Mouse (Mus musculus) stomach, embryonic 16.5 days (tissue): ENCODE results near the gene Slc38a2. TPM values are rescaled to one million over a fixed set of nuclear protein-coding genes. Genes with fewer than 3 reads are reported as not detected.

Experiments used
- ATAC-seq: fragments of 200-750 bp; cut with Nextera tagmentation; 2 replicates; pipeline ENCODE4 v1.8.0; 2017; ENCODE audit warnings: moderate number of reproducible peaks, moderate TSS enrichment; ENCODE audit not compliant: insufficient read depth, low FRiP score
- H3K27ac ChIP-seq: fragments of 300-500 bp; sonication (generic); 2 replicates; pipeline ENCODE4 v1.5.1; 2014; ENCODE audit warnings: low read length
- H3K27me3 ChIP-seq: fragments of 300-500 bp; sonication (generic); 2 replicates; pipeline ENCODE4 v1.6.1; 2014; ENCODE audit warnings: low read length, control low read depth, mixed read lengths; ENCODE audit not compliant: control insufficient read depth, insufficient read depth
- H3K36me3 ChIP-seq: fragments of 300-500 bp; sonication (generic); 2 replicates; pipeline ENCODE4 v1.6.1; 2014; ENCODE audit warnings: low read length; ENCODE audit not compliant: control insufficient read depth, insufficient read depth
- H3K4me1 ChIP-seq: fragments of 300-500 bp; sonication (generic); 2 replicates; pipeline ENCODE4 v1.6.1; 2014; ENCODE audit warnings: low read length, control low read depth, mixed read lengths; ENCODE audit not compliant: control insufficient read depth, insufficient read depth
- H3K4me2 ChIP-seq: fragments of 300-500 bp; sonication (generic); 2 replicates; pipeline ENCODE4 v1.6.1; 2014; ENCODE audit warnings: low read depth, low read length, mixed read lengths
- H3K4me3 ChIP-seq: fragments of 300-500 bp; sonication (generic); replicated peaks from 2 replicates; pipeline ENCODE4 v1.5.1; 2014; ENCODE audit warnings: mild to moderate bottlenecking, low read length
- H3K9ac ChIP-seq: fragments of 300-500 bp; sonication (generic); 2 replicates; pipeline ENCODE4 v1.6.1; 2014; ENCODE audit warnings: low read length
- H3K9me3 ChIP-seq: fragments of 300-500 bp; sonication (generic); replicated peaks from 2 replicates; pipeline ENCODE4 v1.6.1; 2016; ENCODE audit warnings: low read length, control low read depth; ENCODE audit not compliant: control insufficient read depth
- WGBS: fragments of 180-500 bp; shearing (Covaris S2); extraction: QIAGEN DNeasy Blood & Tissue Kit; methylation state at CpG from one replicate; pipeline ENCODE4 v1.1.7; 2014; 5-methylcytosine and 5-hydroxymethylcytosine counted together
- polyA plus RNA-seq: library from polyadenylated mRNA; unstranded; fragments of >200 nt; fragmentation: Nextera tagmentation; extraction: Ambion mirVana; gene quantifications from 2 replicates; pipeline ENCODE4 v1.2.1, GENCODE M21; 2015

Gene Slc38a2
- polyA plus RNA-seq, 1 experiment from 2014 or later: 133 TPM

- Histone ChIP-seq H3K4me1 (peaks cover 15% of the 10 kb centered on the region; the same call in 1 of the 2 replicates), H3K27ac (peak within 1 kb of the TSS; percentile 94), H3K9ac (peak within 1 kb of the TSS; percentile 90), H3K27me3 (no peaks in the 10 kb centered on the region), H3K9me3 (no peaks in the 10 kb centered on the region), H3K36me3 (no peaks in the 10 kb centered on the region), H3K4me2 (peak within 1 kb of the TSS; percentile 97), H3K4me3 (peak within 1 kb of the TSS; percentile 78)
- under 1% methylated on average over 69 of the region's 70 CpGs for WGBS
- ATAC-seq: peak; percentile 69
Observed at GRCm38 (mm10) chr15:96642436-96643405, 56.8 kb downstream of the Slc38a2 start, which contains the start of gene Slc38a1. TSS of gene Slc38a1 (minus strand) at chr15:96642913.

- H3K9me3 ChIP-seq: no peaks in the 10 kb centered on the region
- peak overlapping the region; percentile 78 for H3K4me3 ChIP-seq
- H3K9ac ChIP-seq: peak overlapping the region; percentile 90
- H3K4me1 ChIP-seq: peaks cover 15% of the 10 kb centered on the region; the same call in 1 of the 2 replicates
- peak overlapping the region; percentile 94 for H3K27ac ChIP-seq
- H3K4me2 ChIP-seq: peak overlapping the region; percentile 97
- H3K36me3 ChIP-seq: no peaks in the 10 kb centered on the region
- H3K27me3 ChIP-seq: no peaks in the 10 kb centered on the region
- peak; percentile 27 for ATAC-seq
- under 1% methylated on average over 31 of the region's 31 CpGs for WGBS
Observed at GRCm38 (mm10) chr15:96641821-96642435, 57.6 kb downstream of the Slc38a2 start.

DNA sequence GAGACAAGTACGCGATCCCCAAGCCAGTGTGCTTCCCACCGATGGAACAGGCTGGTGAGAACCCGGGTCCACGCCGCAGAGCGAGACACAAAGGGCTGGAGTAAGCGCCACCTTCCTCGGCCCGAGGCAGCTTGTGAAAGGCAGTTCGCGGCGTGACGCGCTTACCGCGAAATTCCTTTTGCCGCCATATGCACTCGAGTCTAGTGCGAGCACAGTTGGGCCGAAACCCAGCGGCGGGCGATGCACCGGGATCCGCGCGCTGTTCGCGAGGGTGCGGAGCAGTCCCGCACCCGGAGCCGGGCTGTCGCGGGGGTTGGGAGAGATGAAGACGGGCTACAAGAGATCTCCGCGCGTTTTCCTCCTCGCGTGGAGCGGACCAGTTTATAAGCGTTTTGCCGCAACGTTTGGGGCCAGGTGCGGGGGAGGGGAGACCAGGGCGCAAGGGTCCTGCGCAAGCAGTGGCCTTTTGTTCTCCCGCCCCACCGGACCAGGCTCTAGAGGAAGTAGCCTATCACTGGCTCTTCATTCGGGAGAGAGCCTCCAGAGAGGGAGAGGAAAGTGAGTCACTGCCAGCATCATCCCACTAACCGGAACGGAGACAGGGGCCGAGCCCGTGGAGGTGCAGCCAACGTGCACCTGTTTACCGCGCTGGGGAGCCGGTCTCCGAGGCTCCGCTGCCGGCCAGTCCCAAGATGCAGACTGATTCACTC is 58.3 kb downstream of the Slc38a2 start:
- H3K27ac ChIP-seq: peak overlapping the region; percentile 94
- no peaks in the 10 kb centered on the region for H3K36me3 ChIP-seq
- H3K9ac ChIP-seq: peak overlapping the region; percentile 90
- H3K9me3 ChIP-seq: no peaks in the 10 kb centered on the region
- H3K4me2 ChIP-seq: peak overlapping the region; percentile 97
- ATAC-seq: peak; percentile 69; the same call in 1 of the 2 replicates
- H3K4me3 ChIP-seq: peak overlapping the region; percentile 78
- peaks cover 15% of the 10 kb centered on the region; the same call in 1 of the 2 replicates for H3K4me1 ChIP-seq
- H3K27me3 ChIP-seq: no peaks in the 10 kb centered on the region
- WGBS: under 1% methylated on average over 63 of the region's 63 CpGs

- 14% methylated on average over 16 of the region's 16 CpGs for WGBS
- Histone ChIP-seq H3K4me1 (peaks cover 15% of the 10 kb centered on the region; the same call in 1 of the 2 replicates), H3K36me3 (no peaks in the 10 kb centered on the region), H3K27me3 (no peaks in the 10 kb centered on the region), H3K27ac (peak overlapping the region; percentile 94), H3K4me3 (peak overlapping the region; percentile 78), H3K9ac (peak overlapping the region; percentile 90), H3K4me2 (peak overlapping the region; percentile 97), H3K9me3 (no peaks in the 10 kb centered on the region)
- no peak for ATAC-seq
Observed at GRCm38 (mm10) chr15:96640291-96640985, 59.1 kb downstream of the Slc38a2 start.

GRCm38 (mm10) chr15:96639630-96640029 is 59.9 kb downstream of the Slc38a2 start:
- Histone ChIP-seq H3K27ac (no peak overlapping the region), H3K9me3 (no peaks in the 10 kb centered on the region), H3K9ac (peak overlapping the region; percentile 55; the same call in 1 of the 2 replicates), H3K27me3 (no peaks in the 10 kb centered on the region), H3K4me3 (peak overlapping the region; percentile 78; the same call in 1 of the 2 replicates), H3K4me2 (peak overlapping the region; percentile 97), H3K4me1 (peaks cover 15% of the 10 kb centered on the region; the same call in 1 of the 2 replicates), H3K36me3 (no peaks in the 10 kb centered on the region)
- ATAC-seq: no peak
- 63% methylated on average over 8 of the region's 8 CpGs for WGBS

GRCm38 (mm10) chr15:96638656-96639055 is 60.9 kb downstream of the Slc38a2 start:
- no peaks in the 10 kb centered on the region for H3K9me3 ChIP-seq
- no peak overlapping the region for H3K27ac ChIP-seq
- H3K4me3 ChIP-seq: no peak overlapping the region
- H3K4me1 ChIP-seq: peaks cover 15% of the 10 kb centered on the region; the same call in 1 of the 2 replicates
- H3K36me3 ChIP-seq: no peaks in the 10 kb centered on the region
- no peak overlapping the region for H3K9ac ChIP-seq
- no peaks in the 10 kb centered on the region for H3K27me3 ChIP-seq
- H3K4me2 ChIP-seq: no peak overlapping the region
- WGBS: 85% methylated on average over 2 of the region's 2 CpGs
- no peak for ATAC-seq

DNA sequence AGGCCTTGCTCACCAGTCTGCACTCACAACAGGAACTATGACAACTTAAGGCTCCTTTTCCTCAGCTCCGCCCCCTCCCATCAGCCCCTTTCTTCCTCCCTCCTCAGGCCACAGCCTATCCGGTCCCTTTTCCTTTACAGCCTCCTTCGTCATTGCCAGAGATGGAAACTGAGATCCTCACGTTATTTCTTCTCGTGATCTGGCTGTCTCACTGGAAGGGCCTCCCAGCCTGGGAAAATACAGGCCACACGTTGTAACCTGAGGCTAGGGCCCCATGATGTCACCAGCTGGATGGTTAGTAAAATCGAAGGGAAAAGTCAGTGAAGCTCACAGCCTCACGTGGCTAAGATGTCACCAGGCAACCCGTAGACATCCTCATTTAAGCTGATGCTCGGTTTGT is 61.4 kb downstream of the Slc38a2 start:
- no peak for ATAC-seq
- 0 out of 2 replicates have a peak overlapping the region, but pooled peaks have one; percentile 2 for H3K4me2 ChIP-seq
- no peak overlapping the region for H3K27ac ChIP-seq
- H3K4me1 ChIP-seq: peaks cover 13% of the 10 kb centered on the region; the same call in 1 of the 2 replicates
- no peak overlapping the region for H3K9ac ChIP-seq
- WGBS: 52% methylated on average over 10 of the region's 10 CpGs
- no peaks in the 10 kb centered on the region for H3K36me3 ChIP-seq
- H3K4me3 ChIP-seq: no peak overlapping the region
- H3K9me3 ChIP-seq: no peaks in the 10 kb centered on the region
- no peaks in the 10 kb centered on the region for H3K27me3 ChIP-seq
